Mouse (Mus musculus) megakaryocyte, embryonic 14.5 days (primary cell): ENCODE measurements around the gene Yap1. TPM values are rescaled to one million over a fixed set of nuclear protein-coding genes. Genes with fewer than 3 reads are reported as not detected.

Experiments used
- H3K27me3 ChIP-seq: replicated peaks from 2 replicates; pipeline ENCODE3; 2012; ENCODE audit warnings: inconsistent platforms
- H3K36me3 ChIP-seq: replicated peaks from 2 replicates; pipeline ENCODE3; 2012; ENCODE audit warnings: low read length, inconsistent platforms, mixed read lengths
- H3K4me1 ChIP-seq: 2 replicates; pipeline ENCODE4 v1.6.1; 2012; ENCODE audit warnings: inconsistent platforms
- H3K4me3 ChIP-seq: replicated peaks from 2 replicates; pipeline ENCODE3; 2012; ENCODE audit warnings: moderate library complexity, mild to moderate bottlenecking, inconsistent platforms
- H3K9me3 ChIP-seq: 2 replicates; pipeline ENCODE4 v1.6.1; 2012; ENCODE audit warnings: inconsistent platforms
- FLI1 ChIP-seq: IDR thresholded peaks from 2 replicates; pipeline ENCODE4 v1.6.1; 2012; ENCODE audit warnings: low read length, inconsistent platforms, mixed read lengths
- GATA1 ChIP-seq: IDR thresholded peaks from 3 replicates; pipeline ENCODE4 v1.6.1; 2012; ENCODE audit warnings: mixed read lengths, low read length, inconsistent platforms, borderline replicate concordance
- polyA plus RNA-seq: library from polyadenylated mRNA; stranded (reverse); fragments of >175 nt; gene quantifications from 2 replicates; pipeline ENCODE4 v1.2.3, GENCODE M21; 2012; ENCODE audit warnings: low replicate concordance; ENCODE audit not compliant: insufficient read depth

The Yap1 gene
- polyA plus RNA-seq, 1 experiment = 0.01 TPM

GRCm38 (mm10) chr9:7979153-7979916 is 25.1 kb downstream of the Yap1 start:
- H3K27me3 ChIP-seq = peaks cover 9% of the 10 kb centered on the region
- no peaks in the 10 kb centered on the region for H3K36me3 ChIP-seq
- TF ChIP-seq FLI1 = no peak
- TF ChIP-seq GATA1 = no peak
- H3K9me3 ChIP-seq = no peaks in the 10 kb centered on the region
- no peak overlapping the region for H3K4me3 ChIP-seq
- H3K4me1 ChIP-seq = no peaks in the 10 kb centered on the region

GRCm38 (mm10) chr9:7978502-7978901 is 25.9 kb downstream of the Yap1 start:
- no peaks in the 10 kb centered on the region for H3K4me1 ChIP-seq
- TF ChIP-seq GATA1 (no peak), FLI1 (no peak)
- no peaks in the 10 kb centered on the region for H3K36me3 ChIP-seq
- no peaks in the 10 kb centered on the region for H3K9me3 ChIP-seq
- no peak overlapping the region for H3K4me3 ChIP-seq
- H3K27me3 ChIP-seq = peaks cover 12% of the 10 kb centered on the region

GRCm38 (mm10) chr9:7977587-7977986 is 26.8 kb downstream of the Yap1 start:
- Histone ChIP-seq H3K27me3 (peaks cover 11% of the 10 kb centered on the region), H3K36me3 (no peaks in the 10 kb centered on the region), H3K4me3 (no peak overlapping the region), H3K4me1 (no peaks in the 10 kb centered on the region), H3K9me3 (no peaks in the 10 kb centered on the region)
- no peak for TF ChIP-seq GATA1
- no peak for TF ChIP-seq FLI1

GRCm38 (mm10) chr9:7971993-7972392 is 32.4 kb downstream of the Yap1 start:
- Histone ChIP-seq H3K9me3 (no peaks in the 10 kb centered on the region), H3K36me3 (no peaks in the 10 kb centered on the region), H3K4me3 (no peak overlapping the region), H3K27me3 (peaks cover 12% of the 10 kb centered on the region), H3K4me1 (peaks cover 4% of the 10 kb centered on the region; the same call in 1 of the 2 replicates)
- no peak for TF ChIP-seq GATA1
- TF ChIP-seq FLI1 = no peak

- peaks cover 15% of the 10 kb centered on the region for H3K27me3 ChIP-seq
- H3K9me3 ChIP-seq = no peaks in the 10 kb centered on the region
- H3K36me3 ChIP-seq = no peaks in the 10 kb centered on the region
- H3K4me3 ChIP-seq = no peak overlapping the region
- TF ChIP-seq GATA1 (no peak), FLI1 (no peak)
- peaks cover 4% of the 10 kb centered on the region; the same call in 1 of the 2 replicates for H3K4me1 ChIP-seq
Observed at GRCm38 (mm10) chr9:7967980-7968379, 36.4 kb downstream of the Yap1 start.

- no peak for TF ChIP-seq FLI1
- no peak for TF ChIP-seq GATA1
- peaks cover 17% of the 10 kb centered on the region for H3K27me3 ChIP-seq
- H3K36me3 ChIP-seq = no peaks in the 10 kb centered on the region
- H3K4me1 ChIP-seq = no peaks in the 10 kb centered on the region
- no peak overlapping the region for H3K4me3 ChIP-seq
- no peaks in the 10 kb centered on the region for H3K9me3 ChIP-seq
Observed at GRCm38 (mm10) chr9:7965590-7965989, 38.8 kb downstream of the Yap1 start.

GRCm38 (mm10) chr9:7963867-7964266 is 40.5 kb downstream of the Yap1 start:
- no peaks in the 10 kb centered on the region for H3K36me3 ChIP-seq
- H3K9me3 ChIP-seq = no peaks in the 10 kb centered on the region
- H3K4me1 ChIP-seq = no peaks in the 10 kb centered on the region
- H3K4me3 ChIP-seq = no peak overlapping the region
- peaks cover 20% of the 10 kb centered on the region for H3K27me3 ChIP-seq
- TF ChIP-seq FLI1 (no peak), GATA1 (no peak)

GRCm38 (mm10) chr9:7962915-7963314 is 41.5 kb downstream of the Yap1 start:
- Histone ChIP-seq H3K27me3 (peaks cover 20% of the 10 kb centered on the region), H3K36me3 (no peaks in the 10 kb centered on the region), H3K4me1 (0 out of 2 replicates have a peak, but pooled peaks cover 3% of the 10 kb centered on the region), H3K9me3 (no peaks in the 10 kb centered on the region), H3K4me3 (no peak overlapping the region)
- TF ChIP-seq GATA1 = no peak
- no peak for TF ChIP-seq FLI1

- Histone ChIP-seq H3K4me1 (0 out of 2 replicates have a peak, but pooled peaks cover 3% of the 10 kb centered on the region), H3K36me3 (no peaks in the 10 kb centered on the region), H3K4me3 (no peak overlapping the region), H3K27me3 (peaks cover 17% of the 10 kb centered on the region), H3K9me3 (no peaks in the 10 kb centered on the region)
- TF ChIP-seq FLI1 = no peak
Observed at GRCm38 (mm10) chr9:7961366-7962160, 42.8 kb downstream of the Yap1 start.

GRCm38 (mm10) chr9:7960382-7960781 is 44.0 kb downstream of the Yap1 start:
- Histone ChIP-seq H3K4me1 (0 out of 2 replicates have a peak, but pooled peaks cover 3% of the 10 kb centered on the region), H3K9me3 (no peaks in the 10 kb centered on the region), H3K36me3 (no peaks in the 10 kb centered on the region), H3K27me3 (peaks cover 9% of the 10 kb centered on the region), H3K4me3 (no peak overlapping the region)
- no peak for TF ChIP-seq GATA1
